Mouse (Mus musculus): ENCODE results near the gene Drd2. TPM values are rescaled to one million over a fixed set of nuclear protein-coding genes. Genes with fewer than 3 reads are reported as not detected.

The Drd2 gene
- polyA plus RNA-seq, 1 experiment from 2014 or later, result not detected

DNA sequence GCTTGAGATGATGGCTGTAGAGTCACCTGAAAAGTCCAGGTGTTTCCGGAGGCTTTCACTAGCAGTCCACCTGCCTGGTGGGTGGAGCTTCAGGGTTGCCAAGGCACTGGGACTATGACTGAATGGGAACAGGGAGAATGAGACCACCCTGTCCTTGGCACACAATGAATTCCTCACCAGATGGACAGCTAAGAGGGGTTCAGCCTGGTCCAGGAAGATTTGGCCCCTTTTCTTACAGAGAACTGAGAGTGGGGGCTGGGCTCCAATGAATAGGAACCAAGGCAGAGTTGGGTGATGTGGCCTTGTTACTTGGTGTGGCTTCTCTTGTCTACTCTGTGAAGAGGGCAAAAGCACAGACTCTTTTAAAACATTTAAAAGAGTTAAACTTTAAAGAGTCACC is 112.0 kb downstream of the Drd2 start:
- TF ChIP-seq CTCF (IDR thresholded peaks at IDR 0.05; ENCODE audit: low read depth), result no peak
- TF ChIP-seq EP300 (optimal IDR thresholded peaks at IDR 0.05), result no peak
- H3K4me3 ChIP-seq (ENCODE audit: low read depth, low read length), result no peak overlapping the region
- no peaks in the 10 kb centered on the region for H3K36me3 ChIP-seq (ENCODE audit: control insufficient read depth, insufficient read depth, low read length)
- no peaks in the 10 kb centered on the region for H3K9me3 ChIP-seq (ENCODE audit: control insufficient read depth, low read length)
- H3K4me1 ChIP-seq (replicated peaks; ENCODE audit: control insufficient read depth, insufficient read depth), result no peaks in the 10 kb centered on the region
- WGBS, result 71% methylated on average over 1 of the region's 1 CpGs
- no peak overlapping the region for H3K9ac ChIP-seq (ENCODE audit: low read length)
- H3K27ac ChIP-seq (replicated peaks), result no peak overlapping the region
- no peak for ATAC-seq (ENCODE audit: low FRiP score, low TSS enrichment)
- H3K4me2 ChIP-seq (replicated peaks; ENCODE audit: low read depth), result no peak overlapping the region
- no peak for DNase-seq (ENCODE audit: low spot score)
- H3K27me3 ChIP-seq (ENCODE audit: control insufficient read depth, insufficient read depth, low read length), result no peaks in the 10 kb centered on the region

DNA sequence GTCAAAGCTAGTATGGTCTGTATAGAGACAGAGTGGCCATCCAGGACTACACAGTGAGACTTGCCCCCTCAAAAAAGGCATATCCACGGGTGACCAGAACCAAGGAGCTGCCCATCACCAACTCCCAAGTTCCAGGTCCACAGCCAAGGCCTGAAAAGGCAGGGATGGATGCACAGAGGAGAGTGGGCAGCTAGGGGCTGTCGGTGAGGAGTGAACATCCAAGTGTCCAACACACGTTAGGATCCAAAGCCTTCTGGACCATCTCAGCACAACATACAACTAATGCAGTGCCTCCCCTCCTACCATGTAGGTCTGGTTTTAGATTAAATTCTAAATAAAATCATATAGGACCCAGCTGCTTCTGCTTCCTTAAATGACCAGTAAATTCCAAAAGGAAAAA is 115.7 kb downstream of the Drd2 start:
- no peak for TF ChIP-seq CTCF (IDR thresholded peaks at IDR 0.05; ENCODE audit: low read depth)
- no peak for TF ChIP-seq EP300 (optimal IDR thresholded peaks at IDR 0.05)
- no peaks in the 10 kb centered on the region for H3K36me3 ChIP-seq (ENCODE audit: control insufficient read depth, insufficient read depth, low read length)
- no peaks in the 10 kb centered on the region for H3K27me3 ChIP-seq (ENCODE audit: control insufficient read depth, insufficient read depth, low read length)
- DNase-seq (ENCODE audit: low spot score) (no peak), ATAC-seq (ENCODE audit: low FRiP score, low TSS enrichment) (no peak)
- no peaks in the 10 kb centered on the region for H3K4me1 ChIP-seq (replicated peaks; ENCODE audit: control insufficient read depth, insufficient read depth)
- WGBS, result 73% methylated on average over 3 of the region's 3 CpGs
- no peak overlapping the region for H3K27ac ChIP-seq (replicated peaks)
- H3K9me3 ChIP-seq (ENCODE audit: control insufficient read depth, low read length), result no peaks in the 10 kb centered on the region
- no peak overlapping the region for H3K4me3 ChIP-seq (ENCODE audit: low read depth, low read length)
- no peak overlapping the region for H3K9ac ChIP-seq (ENCODE audit: low read length)
- no peak overlapping the region for H3K4me2 ChIP-seq (replicated peaks; ENCODE audit: low read depth)

Other genes with a start within 250 kb of the Drd2 start
- gene Gm4894, start 90.1 kb upstream of the Drd2 start, polyA plus RNA-seq (2015; fragmentation: Nextera tagmentation; extraction: Ambion mirVana), result not detected in 2 replicates
- 2.6 and 3.6 TPM in 2 replicates for gene Ankk1, start 86.4 kb downstream of the Drd2 start, polyA plus RNA-seq (2015; fragmentation: Nextera tagmentation; extraction: Ambion mirVana)
- 0.86 and 1.1 TPM in 2 replicates for gene Ttc12, start 145.6 kb downstream of the Drd2 start, polyA plus RNA-seq (2015; fragmentation: Nextera tagmentation; extraction: Ambion mirVana)

All from stomach, postnatal 0 days (tissue).